Mouse (Mus musculus) mouse trophoblast stem cell (cell line): Measurements from ENCODE around the gene Bphl.

ENCODE experiments used
- in situ Hi-C, 2 experiments: fragments of 300-500 bp; cut with MseI, MboI; formaldehyde crosslinking; loops; 2 replicates in 1 of 2; 3 replicates in 1 of 2; pipeline ENCODE4 v1.15.1; 2025

The Bphl gene

GRCm38 (mm10) chr13:34037172-34038055, at the start of gene Bphl:
TSS of gene Bphl (plus strand) at chr13:34037597.
- in situ Hi-C loops, result no loop called here

DNA sequence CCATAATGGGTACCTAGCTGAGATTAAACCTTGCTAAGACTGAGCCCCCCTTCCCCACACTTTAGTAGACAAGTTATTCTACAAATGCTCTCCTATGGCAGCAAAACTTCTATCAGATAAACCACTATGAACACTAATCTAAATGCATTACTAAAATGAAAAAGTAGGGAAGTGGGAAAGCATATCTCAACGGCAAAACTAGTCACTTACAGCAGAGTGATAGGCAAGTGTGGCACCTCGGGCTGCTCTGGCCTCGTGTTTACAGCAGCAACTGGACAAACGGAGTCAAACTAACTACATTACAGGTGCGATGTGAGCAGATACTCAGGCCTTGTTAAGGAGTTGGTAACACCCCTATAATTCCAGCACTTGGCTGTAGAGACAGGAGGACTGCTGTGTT, 47.8 kb upstream of the Bphl start:
- in situ Hi-C loops, result no loop called here

DNA sequence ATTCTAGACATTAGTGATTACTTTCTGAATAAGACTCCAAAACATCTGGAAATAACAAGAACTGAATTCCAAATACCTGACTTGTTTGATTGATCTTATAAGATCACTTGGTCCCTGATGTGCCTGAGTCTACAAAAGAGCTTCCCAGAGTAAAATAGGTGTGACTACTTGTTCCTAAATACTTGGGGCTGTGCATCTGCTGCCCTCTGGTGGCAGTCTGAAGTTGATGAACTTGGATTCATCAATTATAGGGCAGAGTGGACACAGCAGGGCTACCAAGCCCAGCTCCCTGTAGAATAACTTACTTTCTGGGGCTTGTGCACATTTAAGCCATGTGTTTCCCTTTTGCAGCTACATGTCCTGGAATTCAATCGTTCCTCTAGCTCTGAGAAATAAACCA, 42.2 kb upstream of the Bphl start:
- in situ Hi-C loops, result loop anchor here in 1 of 2 experiments (5.0 kb wide), 1 partner anchor 38 kb away; no protein-coding TSS in a partner anchor

DNA sequence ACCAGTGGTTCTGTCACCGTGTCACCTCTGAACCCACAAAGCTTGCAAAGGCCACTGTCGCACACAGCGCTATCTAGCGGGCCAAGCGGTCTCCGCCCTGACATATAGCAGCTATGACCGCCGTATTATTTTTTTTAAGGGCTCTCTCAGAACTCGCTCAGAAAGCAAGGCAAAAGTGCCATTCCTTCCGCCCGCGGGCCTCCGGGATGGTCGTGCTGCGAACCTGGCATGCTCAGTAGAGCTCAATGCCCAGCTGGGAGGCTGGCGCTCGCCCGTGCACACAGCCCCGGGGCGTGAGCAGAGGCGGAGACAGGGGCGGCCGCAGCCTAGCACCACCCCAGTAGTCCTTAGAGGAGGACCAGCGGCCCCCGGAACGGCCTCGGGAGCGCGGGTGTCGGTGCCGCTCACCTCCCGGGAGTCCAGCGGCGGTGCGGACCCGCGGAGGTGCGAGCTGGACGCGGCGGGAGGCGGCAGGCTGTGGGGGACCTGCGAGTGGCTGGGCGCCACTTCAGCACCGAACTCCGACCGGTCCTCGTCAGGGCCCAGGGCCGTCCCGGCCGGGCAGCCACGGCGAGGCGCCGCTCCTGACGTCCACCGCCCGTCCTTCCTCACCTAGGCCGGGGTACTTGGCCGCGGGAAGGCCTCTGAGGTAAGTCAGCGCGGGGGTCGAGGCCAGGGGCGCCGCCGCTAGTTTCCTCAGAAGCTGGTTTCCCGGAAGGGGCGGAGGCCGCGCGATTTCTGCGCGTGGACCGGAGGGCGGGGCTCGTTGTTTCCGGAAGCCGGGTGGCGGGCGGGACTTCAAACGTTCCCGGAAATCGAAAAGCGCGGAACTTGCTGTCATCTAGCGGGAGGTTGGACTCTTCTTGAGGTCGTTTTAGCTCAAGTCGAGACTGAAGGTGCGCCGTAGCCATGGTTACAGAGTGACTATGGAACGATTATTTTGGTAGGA, 35.1 kb upstream of the Bphl start, which contains the start of the genes Ripk1 and Serpinb6a:
TSS of gene Ripk1 (plus strand) at position 306 of the 949 bp plus-strand sequence.
TSS of gene Serpinb6a (minus strand) at position 737 of the 949 bp plus-strand sequence.
- in situ Hi-C loops, result loop anchor here in 1 of 2 experiments (5.0 kb wide), 1 partner anchor 45 kb away; no protein-coding TSS in a partner anchor

GRCm38 (mm10) chr13:34003058-34003457, 34.3 kb upstream of the Bphl start:
- in situ Hi-C loops, result loop anchor here in 1 of 2 experiments (5.0 kb wide), 1 partner anchor 46 kb away; no protein-coding TSS in a partner anchor

DNA sequence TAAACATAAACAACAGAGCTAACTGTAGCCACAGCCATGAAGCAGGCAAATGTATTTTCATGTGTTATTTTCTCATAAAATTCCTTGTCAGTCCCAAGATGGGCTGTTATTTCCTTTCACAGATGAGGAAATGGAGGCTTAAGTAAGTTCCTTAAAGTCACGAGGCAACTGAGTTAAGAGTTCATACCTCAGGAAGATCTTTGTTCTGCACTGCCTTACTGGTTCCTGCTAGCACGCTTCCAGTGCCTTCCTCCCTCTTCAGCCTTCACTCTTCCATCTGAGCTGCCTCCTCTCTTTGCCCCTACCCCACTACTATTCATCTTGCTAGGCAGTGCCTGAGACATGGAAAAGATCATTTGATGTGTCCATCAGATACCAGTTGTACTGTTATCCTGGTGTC, 30.2 kb upstream of the Bphl start:
- in situ Hi-C loops, result no loop called here

DNA sequence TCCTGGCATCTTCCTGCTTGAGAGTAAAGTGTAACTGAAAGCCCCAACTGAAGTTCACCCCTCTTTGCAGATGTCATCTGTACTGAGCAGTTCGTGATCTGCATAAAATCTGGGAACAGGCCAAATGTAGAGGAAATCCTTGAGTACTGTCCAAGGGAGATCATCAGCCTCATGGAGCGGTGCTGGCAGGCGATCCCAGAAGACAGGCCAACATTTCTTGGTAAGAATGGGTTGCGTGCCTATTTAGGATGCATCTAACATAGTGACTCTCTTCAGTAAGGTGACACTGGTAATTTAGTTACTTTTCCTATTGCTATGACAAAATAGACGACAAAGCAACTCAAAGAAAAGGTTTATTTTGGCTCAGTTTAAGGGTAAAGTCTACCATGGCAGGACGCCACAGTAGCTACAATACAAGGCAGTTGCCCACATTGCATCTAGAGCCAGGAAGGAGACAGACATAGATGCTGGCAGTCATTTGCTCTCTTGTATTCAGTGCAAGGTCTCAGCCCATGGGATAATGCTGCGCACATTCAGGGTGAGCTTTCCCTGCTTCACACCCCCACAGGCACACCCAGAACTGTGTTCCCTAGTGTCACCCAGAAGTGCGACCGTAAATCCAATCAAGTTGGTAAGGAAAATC, 20.3 kb upstream of the Bphl start:
- in situ Hi-C loops, result no loop called here

GRCm38 (mm10) chr13:34018521-34018920, 18.9 kb upstream of the Bphl start:
- in situ Hi-C loops, result no loop called here

- in situ Hi-C loops, result no loop called here
Observed at GRCm38 (mm10) chr13:34021998-34022397, 15.4 kb upstream of the Bphl start.

DNA sequence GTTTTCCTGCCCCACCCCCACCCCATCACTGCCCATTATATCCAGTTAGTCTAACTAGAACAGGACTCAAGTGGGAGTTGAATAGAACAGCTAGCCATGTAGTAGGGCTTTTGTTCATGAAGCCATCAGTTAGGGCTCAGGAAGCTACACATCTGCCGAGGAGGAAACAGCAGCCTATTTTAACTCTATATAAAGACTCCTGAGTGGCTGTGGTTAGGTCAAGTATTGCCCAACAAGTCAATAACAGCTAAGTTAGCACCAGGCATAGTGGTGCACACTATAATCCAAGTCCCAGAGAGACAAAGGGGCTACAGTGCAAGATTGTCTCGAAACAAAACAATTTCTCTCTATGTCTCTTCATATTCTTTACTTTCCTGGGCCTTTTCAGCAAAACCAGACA, 5.4 kb upstream of the Bphl start:
- in situ Hi-C loops, result no loop called here

DNA sequence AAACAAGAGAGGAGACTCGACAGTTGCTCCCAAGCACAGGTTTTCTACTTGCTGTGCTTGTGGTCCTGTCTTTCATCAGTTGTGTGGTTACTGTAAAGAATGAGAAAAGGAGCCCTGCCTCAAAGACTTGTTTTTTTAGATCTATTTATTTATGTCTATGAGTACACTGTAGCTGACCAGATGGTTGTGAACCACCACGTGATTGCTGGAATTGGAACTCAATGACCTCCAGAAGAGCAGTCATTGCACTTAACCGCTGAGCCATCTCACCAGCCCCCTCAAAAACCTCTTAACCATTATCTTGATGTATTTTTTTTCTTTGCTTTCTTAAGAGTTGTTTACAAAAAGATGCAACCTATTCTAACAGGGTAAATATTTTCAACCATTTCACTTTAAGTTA, 2.0 kb upstream of the Bphl start:
- in situ Hi-C loops, result no loop called here

- in situ Hi-C loops, result no loop called here
Observed at GRCm38 (mm10) chr13:34036726-34037125, 671 bp upstream of the Bphl start.

GRCm38 (mm10) chr13:34038056-34038432, 647 bp downstream of the Bphl start:
- in situ Hi-C loops, result no loop called here

DNA sequence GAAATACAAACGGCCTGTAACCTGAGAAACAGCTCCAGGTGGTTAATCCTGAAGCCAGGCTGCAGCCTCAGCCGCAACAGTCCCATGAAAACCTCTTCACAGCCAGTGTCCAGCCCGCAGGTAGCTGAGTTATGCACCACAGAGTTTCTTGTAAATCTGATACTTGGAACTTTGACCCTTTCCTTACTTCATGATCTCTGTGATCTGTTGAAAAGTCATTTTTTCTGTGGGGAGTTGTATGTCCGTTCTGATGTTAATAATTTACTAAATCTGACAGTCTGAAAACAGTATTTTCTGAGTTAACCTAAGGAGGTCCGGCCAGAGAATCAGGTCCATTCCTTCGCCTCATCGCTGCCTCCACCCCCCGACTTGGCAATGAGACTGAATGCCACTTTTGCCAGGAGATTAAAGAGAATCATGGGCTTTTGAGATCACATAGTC, 1.5 kb downstream of the Bphl start:
- in situ Hi-C loops, result no loop called here

- in situ Hi-C loops, result no loop called here
Observed at GRCm38 (mm10) chr13:34040091-34040490, 2.7 kb downstream of the Bphl start.

DNA sequence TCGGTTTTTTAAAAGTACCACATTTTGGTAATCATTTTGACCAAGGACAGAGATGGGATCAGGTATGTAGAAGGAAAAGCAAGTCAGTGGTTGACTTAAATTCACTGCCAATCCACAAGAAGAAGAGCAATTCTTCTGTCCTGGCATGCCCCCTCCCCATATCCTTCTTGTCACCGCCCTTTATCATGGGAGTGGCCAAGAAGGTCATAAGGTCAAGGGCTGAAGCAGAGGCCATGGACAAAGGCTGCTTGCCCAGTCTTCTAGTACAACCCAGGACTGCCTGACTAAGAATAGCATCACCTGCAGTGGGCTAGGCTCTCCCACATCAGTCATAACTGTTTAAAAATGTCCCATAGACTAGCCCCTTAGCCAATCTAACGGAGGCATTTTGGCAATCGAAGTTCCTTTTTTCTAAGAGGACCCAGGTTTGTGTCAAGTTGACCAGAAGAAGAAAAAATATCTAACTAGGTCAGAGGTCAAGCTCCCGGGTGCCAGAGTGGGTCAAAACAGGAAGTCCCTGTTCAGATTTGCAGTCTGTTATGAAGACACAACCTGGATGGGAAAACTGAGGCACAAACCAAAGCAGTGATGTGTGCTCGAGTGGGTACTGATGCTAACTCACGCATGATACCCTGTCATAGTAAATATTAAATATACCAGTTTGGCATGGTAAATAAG, 6.5 kb downstream of the Bphl start:
- in situ Hi-C loops, result no loop called here

DNA sequence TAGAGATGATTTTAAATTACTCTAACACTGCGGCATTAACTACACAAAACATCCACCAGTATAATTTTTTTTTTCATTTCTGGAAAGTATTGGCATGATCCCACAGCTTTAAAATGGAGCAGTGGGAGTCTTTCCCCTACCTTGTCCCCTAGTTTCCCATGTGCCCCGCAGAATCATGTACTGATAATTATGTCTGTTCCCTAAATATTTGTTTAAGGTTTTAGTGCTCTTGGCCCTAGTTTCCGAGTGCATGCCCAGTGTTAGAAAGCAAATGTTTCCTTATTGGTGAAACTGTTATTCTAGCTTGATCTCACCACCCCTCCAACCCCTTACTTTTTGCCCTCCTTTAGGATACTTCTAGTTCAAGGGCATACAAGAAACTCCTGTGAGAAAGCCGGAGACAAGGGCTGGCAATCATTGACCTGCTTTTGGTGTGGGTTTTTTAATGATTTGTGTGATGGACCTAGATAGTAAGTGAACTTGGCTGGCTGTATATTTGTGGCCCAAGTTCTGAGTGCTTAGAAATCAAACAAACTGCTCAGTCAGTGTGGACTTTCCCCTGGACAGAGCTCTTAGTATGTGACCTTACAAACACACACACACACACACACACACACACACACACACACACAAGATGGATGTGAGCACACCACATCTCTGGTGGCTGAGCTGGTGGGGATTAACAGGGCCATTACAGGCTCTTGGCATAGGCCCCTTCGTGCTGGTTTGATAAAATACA, 8.3 kb downstream of the Bphl start:
- in situ Hi-C loops, result loop anchor here (5.0 kb wide), 2 partner anchors 102 to 107 kb away; no protein-coding TSS in a partner anchor

- in situ Hi-C loops, result loop anchor here (5.0 kb wide), 2 partner anchors 101 to 106 kb away; no protein-coding TSS in a partner anchor
Observed at GRCm38 (mm10) chr13:34046421-34047012, 9.1 kb downstream of the Bphl start.

- in situ Hi-C loops, result loop anchor here (5.0 kb wide), 2 partner anchors 100 to 105 kb away; no protein-coding TSS in a partner anchor
Observed at GRCm38 (mm10) chr13:34047526-34047925, 10.1 kb downstream of the Bphl start.
